Mouse (Mus musculus): ENCODE measurements around the gene Tnfsf11. TPM values are rescaled to one million over a fixed set of nuclear protein-coding genes. Genes with fewer than 3 reads are reported as not detected.

The Tnfsf11 gene
- polyA plus RNA-seq, 1 experiment from 2014 or later, result 0.29 TPM

GRCm38 (mm10) chr14:78273571-78273970 is 34.3 kb downstream of the Tnfsf11 start:
- Histone ChIP-seq H3K9me3 (ENCODE audit: low read depth, low read length) (no peaks in the 10 kb centered on the region), H3K4me2 (no peak overlapping the region), H3K27ac (ENCODE audit: low read depth) (no peak overlapping the region), H3K4me3 (ENCODE audit: low read depth, low read length) (no peak overlapping the region), H3K9ac (no peak overlapping the region), H3K27me3 (ENCODE audit: insufficient read depth, low read length) (no peaks in the 10 kb centered on the region), H3K36me3 (ENCODE audit: insufficient read depth) (no peaks in the 10 kb centered on the region), H3K4me1 (ENCODE audit: insufficient read depth) (no peaks in the 10 kb centered on the region)
- ATAC-seq (ENCODE audit: insufficient read depth) (no peak), DNase-seq (peak; percentile 59)
- peak; percentile 72 for TF ChIP-seq CTCF (IDR thresholded peaks at IDR 0.05; ENCODE audit: low read depth)
- WGBS, result 73% methylated on average over 7 of the region's 7 CpGs

GRCm38 (mm10) chr14:78264876-78265275 is 43.0 kb downstream of the Tnfsf11 start:
- no peaks in the 10 kb centered on the region for H3K36me3 ChIP-seq (ENCODE audit: insufficient read depth)
- no peak overlapping the region for H3K4me2 ChIP-seq
- ATAC-seq (ENCODE audit: insufficient read depth), result no peak
- H3K9me3 ChIP-seq (ENCODE audit: low read depth, low read length), result no peaks in the 10 kb centered on the region
- DNase-seq, result no peak
- H3K9ac ChIP-seq, result no peak overlapping the region
- H3K27ac ChIP-seq (ENCODE audit: low read depth), result no peak overlapping the region
- no peak for TF ChIP-seq CTCF (IDR thresholded peaks at IDR 0.05; ENCODE audit: low read depth)
- no peaks in the 10 kb centered on the region for H3K27me3 ChIP-seq (ENCODE audit: insufficient read depth, low read length)
- no peak overlapping the region for H3K4me3 ChIP-seq (ENCODE audit: low read depth, low read length)
- H3K4me1 ChIP-seq (ENCODE audit: insufficient read depth), result no peaks in the 10 kb centered on the region
- WGBS, result 86% methylated on average over 6 of the region's 6 CpGs

GRCm38 (mm10) chr14:78262596-78262995 is 45.2 kb downstream of the Tnfsf11 start:
- Histone ChIP-seq H3K9me3 (ENCODE audit: low read depth, low read length) (no peaks in the 10 kb centered on the region), H3K9ac (no peak overlapping the region), H3K4me3 (ENCODE audit: low read depth, low read length) (no peak overlapping the region), H3K4me2 (no peak overlapping the region), H3K4me1 (ENCODE audit: insufficient read depth) (no peaks in the 10 kb centered on the region), H3K27ac (ENCODE audit: low read depth) (no peak overlapping the region), H3K36me3 (ENCODE audit: insufficient read depth) (no peaks in the 10 kb centered on the region), H3K27me3 (ENCODE audit: insufficient read depth, low read length) (no peaks in the 10 kb centered on the region)
- DNase-seq, result no peak
- TF ChIP-seq CTCF (IDR thresholded peaks at IDR 0.05; ENCODE audit: low read depth), result no peak
- WGBS, result 72% methylated on average over 7 of the region's 7 CpGs
- ATAC-seq (ENCODE audit: insufficient read depth), result no peak

- no peak overlapping the region for H3K4me3 ChIP-seq (ENCODE audit: low read depth, low read length)
- 59% methylated on average over 7 of the region's 7 CpGs for WGBS
Measured at GRCm38 (mm10) chr14:78261246-78261645, 46.6 kb downstream of the Tnfsf11 start.

GRCm38 (mm10) chr14:78254017-78254416 is 53.8 kb downstream of the Tnfsf11 start:
- Histone ChIP-seq H3K4me1 (ENCODE audit: insufficient read depth) (no peaks in the 10 kb centered on the region), H3K9ac (no peak overlapping the region), H3K4me3 (ENCODE audit: low read depth, low read length) (no peak overlapping the region), H3K36me3 (ENCODE audit: insufficient read depth) (no peaks in the 10 kb centered on the region), H3K4me2 (no peak overlapping the region), H3K9me3 (ENCODE audit: low read depth, low read length) (no peaks in the 10 kb centered on the region), H3K27me3 (ENCODE audit: insufficient read depth, low read length) (no peaks in the 10 kb centered on the region), H3K27ac (ENCODE audit: low read depth) (no peak overlapping the region)
- WGBS, result 77% methylated on average over 7 of the region's 7 CpGs
- no peak for DNase-seq
- no peak for ATAC-seq (ENCODE audit: insufficient read depth)
- TF ChIP-seq CTCF (IDR thresholded peaks at IDR 0.05; ENCODE audit: low read depth), result no peak

More at GRCm38 (mm10) chr14:78261246-78261645, 46.6 kb downstream of the Tnfsf11 start:
- no peak for TF ChIP-seq CTCF (IDR thresholded peaks at IDR 0.05; ENCODE audit: low read depth)
- Histone ChIP-seq H3K4me1 (ENCODE audit: insufficient read depth) (no peaks in the 10 kb centered on the region), H3K27me3 (ENCODE audit: insufficient read depth, low read length) (no peaks in the 10 kb centered on the region), H3K4me2 (no peak overlapping the region), H3K9ac (no peak overlapping the region), H3K27ac (ENCODE audit: low read depth) (no peak overlapping the region), H3K36me3 (ENCODE audit: insufficient read depth) (no peaks in the 10 kb centered on the region), H3K9me3 (ENCODE audit: low read depth, low read length) (no peaks in the 10 kb centered on the region)
- ATAC-seq (ENCODE audit: insufficient read depth) (no peak), DNase-seq (peak; percentile 9)

GRCm38 (mm10) chr14:78246601-78247000 is 61.2 kb downstream of the Tnfsf11 start:
- ATAC-seq (ENCODE audit: insufficient read depth) (no peak), DNase-seq (no peak)
- Histone ChIP-seq H3K4me3 (ENCODE audit: low read depth, low read length) (no peak overlapping the region), H3K36me3 (ENCODE audit: insufficient read depth) (no peaks in the 10 kb centered on the region), H3K27me3 (ENCODE audit: insufficient read depth, low read length) (no peaks in the 10 kb centered on the region), H3K4me1 (ENCODE audit: insufficient read depth) (no peaks in the 10 kb centered on the region), H3K9me3 (ENCODE audit: low read depth, low read length) (no peaks in the 10 kb centered on the region), H3K9ac (no peak overlapping the region), H3K4me2 (no peak overlapping the region), H3K27ac (ENCODE audit: low read depth) (no peak overlapping the region)
- TF ChIP-seq CTCF (IDR thresholded peaks at IDR 0.05; ENCODE audit: low read depth), result no peak
- 90% methylated on average over 5 of the region's 5 CpGs for WGBS

GRCm38 (mm10) chr14:78244811-78245210 is 63.0 kb downstream of the Tnfsf11 start:
- Histone ChIP-seq H3K36me3 (ENCODE audit: insufficient read depth) (no peaks in the 10 kb centered on the region), H3K27ac (ENCODE audit: low read depth) (no peak overlapping the region), H3K4me3 (ENCODE audit: low read depth, low read length) (no peak overlapping the region), H3K9ac (no peak overlapping the region), H3K9me3 (ENCODE audit: low read depth, low read length) (no peaks in the 10 kb centered on the region), H3K4me2 (no peak overlapping the region), H3K4me1 (ENCODE audit: insufficient read depth) (no peaks in the 10 kb centered on the region), H3K27me3 (ENCODE audit: insufficient read depth, low read length) (no peaks in the 10 kb centered on the region)
- TF ChIP-seq CTCF (IDR thresholded peaks at IDR 0.05; ENCODE audit: low read depth), result no peak
- WGBS, result 39% methylated on average over 4 of the region's 4 CpGs
- no peak for ATAC-seq (ENCODE audit: insufficient read depth)
- no peak for DNase-seq

GRCm38 (mm10) chr14:78239346-78239745 is 68.5 kb downstream of the Tnfsf11 start:
- Histone ChIP-seq H3K9ac (no peak overlapping the region), H3K9me3 (ENCODE audit: low read depth, low read length) (no peaks in the 10 kb centered on the region), H3K27me3 (ENCODE audit: insufficient read depth, low read length) (no peaks in the 10 kb centered on the region), H3K36me3 (ENCODE audit: insufficient read depth) (no peaks in the 10 kb centered on the region), H3K4me2 (no peak overlapping the region), H3K4me3 (ENCODE audit: low read depth, low read length) (no peak overlapping the region), H3K4me1 (ENCODE audit: insufficient read depth) (no peaks in the 10 kb centered on the region; the same call in 1 of the 2 replicates), H3K27ac (ENCODE audit: low read depth) (no peak overlapping the region)
- no peak for TF ChIP-seq CTCF (IDR thresholded peaks at IDR 0.05; ENCODE audit: low read depth)
- WGBS, result 86% methylated on average over 6 of the region's 6 CpGs
- ATAC-seq (ENCODE audit: insufficient read depth) (no peak), DNase-seq (no peak)

All from lung, embryonic 14.5 days (tissue).